Mouse (Mus musculus) Patski (cell line): ENCODE results near the gene Gm4922. TPM values are rescaled to one million over a fixed set of nuclear protein-coding genes. Genes with fewer than 3 reads are reported as not detected.

Experiments
- ATAC-seq: fragments of 100-300 bp; one replicate; pipeline ENCODE4 v1.8.0; 2021
- CTCF ChIA-PET: fragments of 350-600 bp; sonication (Branson Sonifier 250); formaldehyde crosslinking; loops from one replicate; lab custom pipeline; 2022; ENCODE audit warnings: inconsistent platforms; lab: Charles Lee
- POLR2A ChIA-PET: fragments of 350-600 bp; sonication (Branson Sonifier 250); formaldehyde crosslinking; loops from one replicate; lab custom pipeline; 2022; ENCODE audit warnings: antibody characterized with exemption, inconsistent platforms; lab: Charles Lee
- DNase-seq: peaks from one replicate; pipeline ENCODE4 v3.0.0-alpha.2; 2011; ENCODE audit warnings: low read depth, low spot score
- H3K27me3 ChIP-seq: fragments of 371-371 bp; one replicate; pipeline ENCODE4 v1.5.1; 2021
- CTCF ChIP-seq: fragments of 100-300 bp; IDR thresholded peaks from one replicate; pipeline ENCODE4 v1.5.1; 2021
- in situ Hi-C: fragments of 300-500 bp; cut with MboI; formaldehyde crosslinking; loops from 3 replicates; pipeline ENCODE4 v1.11.1; 2018; ENCODE audit warnings: low pct_unique_long_range_greater_than_20kb, mixed read lengths
- polyA plus RNA-seq: library from polyadenylated mRNA; unstranded; gene quantifications from one replicate; pipeline ENCODE4 v1.2.3, GENCODE M21; 2021

Gm4922 gene
- polyA plus RNA-seq, 1 experiment from 2014 or later: not detected

DNA sequence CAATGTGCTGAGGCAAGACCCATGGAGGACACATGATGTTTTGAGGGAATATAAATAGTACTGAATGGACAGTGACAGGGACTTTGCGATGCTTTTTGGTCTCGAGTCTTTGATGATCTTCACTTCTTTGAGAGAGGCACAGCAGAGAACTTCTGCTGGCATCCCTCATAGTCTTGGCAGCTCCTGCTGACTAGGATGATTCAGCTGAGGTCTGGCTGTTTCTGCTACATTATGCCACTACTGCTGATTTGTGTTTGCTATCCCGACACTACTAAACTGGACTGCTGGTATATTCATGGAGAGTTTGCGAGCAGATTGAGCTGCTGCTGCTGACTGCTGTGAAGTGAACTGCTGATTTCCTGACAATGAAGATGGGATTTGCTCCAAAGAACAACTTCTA lies 3.5 kb upstream of the Gm4922 start:
- H3K27me3 ChIP-seq: peaks cover 9% of the 10 kb centered on the region
- ATAC-seq: no peak
- POLR2A ChIA-PET: no interaction called here
- DNase-seq: no peak
- TF ChIP-seq CTCF: no peak
- CTCF ChIA-PET: interaction anchor here (0.8 to 1.8 kb wide), 2 partner anchors 12 to 15 kb away, joined by 3 to 4 read pairs; no protein-coding TSS in a partner anchor
- in situ Hi-C loops: no loop called here

DNA sequence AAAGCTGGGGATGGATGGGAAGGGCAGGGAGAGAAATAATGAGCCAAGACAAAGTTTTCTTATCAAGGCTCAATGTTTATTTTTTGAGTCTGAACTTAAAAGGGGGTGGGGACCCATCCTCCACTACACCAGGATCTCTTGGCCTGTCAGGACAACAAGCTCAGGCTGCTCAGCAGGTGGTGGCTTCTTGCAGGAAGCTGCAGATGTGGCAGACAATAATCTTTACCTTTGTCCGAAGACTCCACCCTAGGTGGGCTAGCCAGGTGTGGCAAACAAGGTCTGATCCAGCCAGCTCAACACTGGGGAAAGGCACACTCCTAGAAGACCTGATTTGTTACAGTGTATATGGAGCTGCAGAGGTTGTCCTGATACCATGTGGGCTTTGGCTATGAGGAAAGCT lies 2.0 kb upstream of the Gm4922 start:
- ChIA-PET POLR2A (interaction anchor here (0.5 kb wide), 1 partner anchor 354 kb away, joined by 3 read pairs; no protein-coding TSS in a partner anchor), CTCF (interaction anchor here (0.9 kb wide), 1 partner anchor 10 kb away, joined by 3 read pairs; no protein-coding TSS in a partner anchor)
- DNase-seq (no peak), ATAC-seq (no peak)
- peaks cover 9% of the 10 kb centered on the region for H3K27me3 ChIP-seq
- no peak for TF ChIP-seq CTCF
- in situ Hi-C loops: no loop called here

DNA sequence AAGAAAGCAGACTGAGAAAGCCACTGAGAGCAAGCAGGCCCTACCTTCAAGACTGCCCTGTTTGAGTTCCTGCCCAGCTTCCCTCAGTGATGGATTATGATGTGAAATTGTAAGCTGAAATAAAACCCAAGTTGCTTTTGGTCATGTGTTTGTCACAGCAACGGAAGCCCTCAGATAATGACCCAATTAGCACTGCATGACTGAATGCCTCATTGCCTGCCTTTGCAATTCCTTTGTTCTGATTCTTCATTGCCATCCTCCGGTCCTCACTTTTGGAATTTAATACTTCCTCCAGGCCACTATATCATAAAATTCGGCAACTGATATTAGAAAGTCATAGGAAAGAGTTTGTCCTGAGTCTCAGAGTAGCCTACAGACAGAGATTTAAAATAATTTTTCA lies 9.0 kb downstream of the Gm4922 start:
- POLR2A ChIA-PET: no interaction called here

GRCm38 (mm10) chr10:18772537-18773179 lies 13.9 kb downstream of the Gm4922 start:
- H3K27me3 ChIP-seq: peaks cover 4% of the 10 kb centered on the region
- DNase-seq (no peak), ATAC-seq (no peak)
- ChIA-PET POLR2A (no interaction called here), CTCF (no interaction called here)
- TF ChIP-seq CTCF: no peak
- in situ Hi-C loops: no loop called here

More for the DNA sequence above, 9.0 kb downstream of the Gm4922 start:
- CTCF ChIA-PET: interaction anchor here (1.0 kb wide), 1 partner anchor 12 kb away, joined by 3 read pairs; no protein-coding TSS in a partner anchor
- H3K27me3 ChIP-seq: peaks cover 4% of the 10 kb centered on the region
- ATAC-seq (no peak), DNase-seq (no peak)
- no peak for TF ChIP-seq CTCF
- in situ Hi-C loops: no loop called here

DNA sequence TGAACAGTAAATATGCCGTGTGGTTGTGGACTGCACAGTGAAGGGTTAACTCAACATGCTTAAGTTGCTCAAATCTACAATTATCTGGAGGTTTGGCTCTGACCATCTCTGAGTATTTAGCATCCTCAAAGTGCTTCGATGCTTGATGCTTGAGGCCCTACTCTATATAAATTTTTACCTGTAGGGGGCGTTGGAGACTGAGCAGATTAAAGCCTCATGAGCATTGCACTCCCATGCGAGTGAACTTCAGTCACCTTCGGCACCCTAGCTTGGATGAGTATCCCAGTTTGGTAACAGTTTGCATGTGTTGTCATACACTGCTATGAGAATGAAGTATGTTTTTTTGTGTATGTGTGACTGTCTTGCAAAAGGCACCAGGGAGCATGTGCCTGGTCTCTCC lies 16.7 kb downstream of the Gm4922 start:
- in situ Hi-C loops: loop anchor here (5.0 kb wide), 1 partner anchor 127 kb away; no protein-coding TSS in a partner anchor
- DNase-seq (no peak), ATAC-seq (no peak)
- no peaks in the 10 kb centered on the region for H3K27me3 ChIP-seq
- TF ChIP-seq CTCF: peak; percentile 57
- CTCF ChIA-PET: no interaction called here
- POLR2A ChIA-PET: no interaction called here

GRCm38 (mm10) chr10:18760241-18760640 lies 26.4 kb downstream of the Gm4922 start:
- DNase-seq (no peak), ATAC-seq (no peak)
- in situ Hi-C loops: no loop called here
- POLR2A ChIA-PET: no interaction called here
- no peaks in the 10 kb centered on the region for H3K27me3 ChIP-seq
- peak; percentile 76 for TF ChIP-seq CTCF
- CTCF ChIA-PET: interaction anchor here (1.3 kb wide), 1 partner anchor 76 kb away, joined by 3 read pairs; no protein-coding TSS in a partner anchor

DNA sequence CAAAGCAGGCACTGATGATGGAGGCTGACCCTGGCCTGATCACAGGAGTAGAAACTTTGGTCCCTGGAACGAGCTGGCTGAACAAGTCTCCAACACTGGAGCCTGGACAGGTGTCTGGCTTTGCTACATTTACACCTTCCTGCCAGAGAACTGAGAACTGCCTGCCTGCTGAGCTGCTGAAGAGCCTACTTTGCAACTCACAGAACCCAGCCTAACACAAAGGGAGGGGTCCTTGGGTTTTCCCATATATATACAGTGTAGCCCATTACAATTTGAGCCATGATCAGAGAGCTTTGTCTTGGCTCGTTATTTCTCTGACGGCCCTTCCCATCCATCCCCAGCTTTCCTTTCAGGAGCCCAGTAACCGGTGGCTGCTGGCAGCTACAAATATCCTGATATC lies 36.5 kb downstream of the Gm4922 start:
- ATAC-seq (no peak), DNase-seq (no peak)
- no peaks in the 10 kb centered on the region for H3K27me3 ChIP-seq
- in situ Hi-C loops: no loop called here
- TF ChIP-seq CTCF: no peak
- ChIA-PET POLR2A (no interaction called here), CTCF (no interaction called here)

GRCm38 (mm10) chr10:18743286-18744142 lies 43.1 kb downstream of the Gm4922 start, which contains the start of gene Arfgef3:
TSS of gene Arfgef3 (minus strand) at chr10:18743949.
- in situ Hi-C loops: no loop called here
- ATAC-seq (peak; percentile 92), DNase-seq (no peak)
- POLR2A ChIA-PET: interaction anchor here (0.5 to 0.8 kb wide), 2 partner anchors 12 to 135 kb away, joined by 3 read pairs; no protein-coding TSS in a partner anchor
- CTCF ChIA-PET: no interaction called here
- H3K27me3 ChIP-seq: no peaks in the 10 kb centered on the region
- no peak for TF ChIP-seq CTCF

- ATAC-seq (no peak), DNase-seq (no peak)
- H3K27me3 ChIP-seq: no peaks in the 10 kb centered on the region
- ChIA-PET CTCF (interaction anchor here (1.5 kb wide), 1 partner anchor 10 kb away, joined by 4 read pairs; no protein-coding TSS in a partner anchor), POLR2A (no interaction called here)
- in situ Hi-C loops: no loop called here
- no peak for TF ChIP-seq CTCF
These were observed 44.5 kb downstream of the Gm4922 start for GRCm38 (mm10) chr10:18742086-18742485.

DNA sequence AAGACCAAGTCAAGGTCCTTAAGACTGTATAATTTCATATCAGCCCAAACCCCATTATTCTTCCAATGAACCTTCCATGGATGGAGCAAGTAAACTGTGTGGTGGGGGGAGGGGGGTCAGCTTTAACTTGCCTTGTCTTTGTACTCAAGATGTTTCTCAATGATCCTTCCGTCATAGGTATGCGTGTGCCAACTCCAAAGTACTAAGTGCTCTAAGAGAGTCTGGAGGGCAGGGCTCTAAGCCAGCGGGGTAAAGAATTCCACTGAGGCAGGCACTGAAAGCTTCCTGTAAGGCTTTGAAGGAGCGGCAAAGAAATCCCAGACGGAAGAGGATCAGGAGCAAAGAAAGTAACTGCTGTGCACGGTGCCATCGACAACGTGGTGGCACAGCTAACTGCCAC lies 45.6 kb downstream of the Gm4922 start:
- ChIA-PET POLR2A (interaction anchor here (0.8 kb wide), 1 partner anchor 11 kb away, joined by 3 read pairs; no protein-coding TSS in a partner anchor), CTCF (interaction anchor here (1.5 to 1.8 kb wide), 2 partner anchors 9 to 14 kb away, joined by 4 read pairs; no protein-coding TSS in a partner anchor)
- in situ Hi-C loops: no loop called here
- DNase-seq: no peak
- no peak for ATAC-seq
- TF ChIP-seq CTCF: no peak
- no peaks in the 10 kb centered on the region for H3K27me3 ChIP-seq

Other genes starting within 250 kb of the Gm4922 start
- 11.0 TPM for gene Hebp2, start 240.7 kb downstream of the Gm4922 start, polyA plus RNA-seq
- gene Arfgef3, start 42.8 kb downstream of the Gm4922 start, polyA plus RNA-seq: 7.0 TPM
- gene Perp, start 58.2 kb upstream of the Gm4922 start, polyA plus RNA-seq: 108 TPM
- gene Tnfaip3, start 228.9 kb upstream of the Gm4922 start, polyA plus RNA-seq: 13.7 TPM